Mouse (Mus musculus): ENCODE measurements around the gene Gpatch8. TPM values are rescaled to one million over a fixed set of nuclear protein-coding genes. Genes with fewer than 3 reads are reported as not detected.

Gene Gpatch8
- polyA plus RNA-seq, 1 experiment: 26.3 TPM

DNA sequence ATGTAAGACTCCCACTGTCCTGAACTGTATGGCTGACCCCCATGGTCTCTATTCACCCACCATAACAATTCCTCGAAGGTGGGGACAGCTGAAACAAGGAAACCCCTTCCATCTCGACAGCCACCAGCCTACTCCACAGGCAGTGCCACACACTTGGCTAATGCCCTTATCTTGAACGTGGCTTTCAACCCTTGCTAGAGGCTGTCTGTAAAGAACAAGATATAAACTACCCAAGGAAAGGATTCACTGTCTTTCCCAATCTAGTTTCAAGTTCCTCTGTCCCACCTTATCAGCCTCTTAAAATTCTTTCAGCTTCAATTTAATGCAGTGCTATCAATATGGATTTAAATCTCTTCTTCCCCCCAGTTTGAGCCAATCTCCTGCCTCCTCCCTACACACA lies 126.6 kb downstream of the Gpatch8 start:
- Histone ChIP-seq H3K27ac (ENCODE audit: insufficient read depth, low read depth, low read length) (peak overlapping the region; percentile 34; the same call in 1 of the 2 replicates), H3K4me3 (ENCODE audit: low read depth, low read length) (no peak overlapping the region; the same call in 1 of the 2 replicates), H3K36me3 (ENCODE audit: control insufficient read depth, insufficient read depth, low read length) (peaks cover under 1% of the 10 kb centered on the region), H3K4me1 (ENCODE audit: control insufficient read depth, insufficient read depth, insufficient read length, low read length) (peaks cover 8% of the 10 kb centered on the region; the same call in 1 of the 2 replicates), H3K27me3 (ENCODE audit: control insufficient read depth, insufficient read depth, low read length) (no peaks in the 10 kb centered on the region)
- TF ChIP-seq POLR2A (IDR thresholded peaks at IDR 0.05; ENCODE audit: low read depth, low read length): no peak
- TF ChIP-seq CTCF (IDR thresholded peaks at IDR 0.05; ENCODE audit: extremely low read depth, insufficient read length, insufficient replicate concordance, low read depth, low read length): no peak
- WGBS: 18% methylated on average over 3 of the region's 3 CpGs

DNA sequence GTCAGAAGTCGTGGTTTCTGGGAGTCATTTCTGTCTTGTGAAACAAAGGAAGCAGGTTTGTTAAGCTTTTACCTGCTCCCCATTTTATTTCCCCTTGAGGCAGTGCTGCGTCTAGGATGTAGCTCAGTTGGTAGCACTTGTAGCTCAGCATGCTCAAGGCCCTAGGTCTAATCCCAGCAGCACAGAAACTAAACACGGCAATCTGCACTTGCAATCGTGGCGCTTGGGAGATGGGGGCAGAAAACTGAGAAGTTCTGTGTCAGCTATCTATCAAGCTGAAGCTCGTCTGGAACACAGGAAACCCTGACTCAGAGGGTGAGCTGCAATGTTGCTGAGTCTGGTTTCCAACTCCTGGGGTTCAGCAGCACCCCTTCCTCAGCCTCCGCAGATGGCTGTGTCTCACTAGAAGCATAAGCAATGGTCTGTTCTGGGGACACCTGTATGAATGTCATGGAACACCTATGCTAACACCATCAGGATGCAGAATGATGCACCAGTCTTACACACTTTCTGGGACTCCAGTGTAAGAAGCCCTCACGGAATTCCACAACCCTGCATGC lies 127.1 kb downstream of the Gpatch8 start:
- H3K4me3 ChIP-seq (ENCODE audit: low read depth, low read length): no peak overlapping the region
- WGBS: 60% methylated on average over 8 of the region's 8 CpGs
- TF ChIP-seq CTCF (IDR thresholded peaks at IDR 0.05; ENCODE audit: extremely low read depth, insufficient read length, insufficient replicate concordance, low read depth, low read length) (no peak), POLR2A (IDR thresholded peaks at IDR 0.05; ENCODE audit: low read depth, low read length) (no peak)

More for the DNA sequence above, 127.1 kb downstream of the Gpatch8 start:
- Histone ChIP-seq H3K27ac (ENCODE audit: insufficient read depth, low read depth, low read length) (peak overlapping the region; percentile 34; the same call in 1 of the 2 replicates), H3K36me3 (ENCODE audit: control insufficient read depth, insufficient read depth, low read length) (no peaks in the 10 kb centered on the region), H3K4me1 (ENCODE audit: control insufficient read depth, insufficient read depth, insufficient read length, low read length) (peaks cover 8% of the 10 kb centered on the region; the same call in 1 of the 2 replicates), H3K27me3 (ENCODE audit: control insufficient read depth, insufficient read depth, low read length) (no peaks in the 10 kb centered on the region)

Other genes with a start within 250 kb of the Gpatch8 start
- 10.5 and 17.6 TPM in 2 replicates for gene Ubtf, start 236.7 kb downstream of the Gpatch8 start, polyA plus RNA-seq (2012; rRNA removed)
- gene Slc4a1, start 190.2 kb downstream of the Gpatch8 start, polyA plus RNA-seq (2012; rRNA removed): not detected in 2 replicates
- 2.5 and 6.5 TPM in 2 replicates for gene Rundc3a, start 163.0 kb downstream of the Gpatch8 start, polyA plus RNA-seq (2012; rRNA removed)
- gene Slc25a39, start 148.4 kb downstream of the Gpatch8 start, polyA plus RNA-seq (2012; rRNA removed): 322 and 403 TPM in 2 replicates
- 76.0 and 111 TPM in 2 replicates for gene Grn, start 126.1 kb downstream of the Gpatch8 start, polyA plus RNA-seq (2012; rRNA removed)
- gene Fam171a2, start 108.7 kb downstream of the Gpatch8 start, polyA plus RNA-seq (2012; rRNA removed): 5.4 and 5.9 TPM in 2 replicates
- 2.0 and 3.9 TPM in 2 replicates for gene Itga2b, start 86.3 kb downstream of the Gpatch8 start, polyA plus RNA-seq (2012; rRNA removed)
- 0.42 and 0.51 TPM in 2 replicates for gene Gm11627, start 23.1 kb upstream of the Gpatch8 start, polyA plus RNA-seq (2012; rRNA removed)
- 9.0 and 12.4 TPM in 2 replicates for gene Fzd2, start 48.0 kb upstream of the Gpatch8 start, polyA plus RNA-seq (2012; rRNA removed)
- not detected in 2 replicates for gene Meioc, start 107.3 kb upstream of the Gpatch8 start, polyA plus RNA-seq (2012; rRNA removed)
- 1.4 and 2.5 TPM in 2 replicates for gene Ccdc43, start 141.4 kb upstream of the Gpatch8 start, polyA plus RNA-seq (2012; rRNA removed)
- 3.1 TPM in 2 replicates for gene Adam11, start 205.0 kb upstream of the Gpatch8 start, polyA plus RNA-seq (2012; rRNA removed)